Mouse (Mus musculus): ENCODE data around the gene Kmt5a.

GRCm38 (mm10) chr5:124478873-124479204 is 39.1 kb downstream of the Kmt5a start:
- no peak for TF ChIP-seq CTCF (IDR thresholded peaks at IDR 0.05; ENCODE audit: borderline replicate concordance, extremely low read depth, insufficient read depth, insufficient read length)
- no peak for TF ChIP-seq POLR2A (IDR thresholded peaks at IDR 0.05; ENCODE audit: borderline replicate concordance, extremely low read depth, insufficient read depth, insufficient read length, poor library complexity, severe bottlenecking)

Data from brain, embryonic 14.5 days (tissue).